ENCODE assay signal across 10 mouse cellular contexts in the genomic region with DNA sequence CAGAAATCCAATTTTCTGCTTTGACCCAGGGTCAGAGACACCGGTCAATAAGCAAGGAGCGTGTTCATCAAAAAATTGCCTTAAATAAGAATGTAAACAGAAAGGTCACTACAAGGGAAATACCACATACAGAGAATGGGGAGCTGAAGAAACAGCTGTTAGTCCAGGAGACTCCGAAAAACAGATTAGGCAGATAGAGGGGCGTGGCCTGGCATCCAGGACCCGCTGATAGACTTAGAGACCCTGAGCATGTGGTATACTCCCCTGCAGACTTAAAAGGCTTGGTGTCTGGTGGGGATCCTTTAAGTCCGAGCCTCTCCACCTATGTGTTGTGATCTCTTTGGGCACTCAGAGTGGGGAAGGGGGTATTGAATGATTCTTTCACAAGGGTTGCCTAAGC.
DNase-seq lines count a peak whose midpoint lies in the region; ATAC-seq and TF ChIP-seq lines count a peak whose summit lies in the region.
"Had no signal": no experiment of that assay in that cellular context is flagged by ENCODE, and none has a peak within 500 bp of the region (broad histone marks: within the 10 kb centered on the region; RNA-seq: fewer than 3 reads in every experiment).

No protein-coding gene starts in this region.

- H3K27me3 ChIP-seq in heart, embryonic 11.5 days (ENCODE audit: control insufficient read depth, insufficient read depth, low read length), result no peaks in the 10 kb centered on the region
- no peaks in the 10 kb centered on the region for H3K27me3 ChIP-seq in stomach, embryonic 14.5 days (ENCODE audit: control insufficient read depth, insufficient read depth, low read length)
- H3K27me3 ChIP-seq in stomach, postnatal 0 days (ENCODE audit: control insufficient read depth, insufficient read depth, low read length), result no peaks in the 10 kb centered on the region
- no peaks in the 10 kb centered on the region for H3K27me3 ChIP-seq in intestine, embryonic 15.5 days (replicated peaks)
- H3K27me3 ChIP-seq in thymus, adult 2 months (ENCODE audit: control insufficient read depth, insufficient read depth, low read length), result no peaks in the 10 kb centered on the region
- H3K27me3 ChIP-seq: Patski had no signal

- intact Hi-C loops in heart, postnatal 25 days (cut with DNase I), result no loop called here

- no peaks in the 10 kb centered on the region for H3K36me3 ChIP-seq in heart, embryonic 11.5 days (ENCODE audit: control insufficient read depth, insufficient read depth, low read length)
- H3K36me3 ChIP-seq in stomach, embryonic 14.5 days (ENCODE audit: control insufficient read depth, insufficient read depth, low read length), result no peaks in the 10 kb centered on the region
- no peaks in the 10 kb centered on the region for H3K36me3 ChIP-seq in stomach, postnatal 0 days (ENCODE audit: control insufficient read depth, insufficient read depth, low read length)
- H3K36me3 ChIP-seq in intestine, embryonic 15.5 days, result no peaks in the 10 kb centered on the region
- H3K36me3 ChIP-seq in thymus, adult 2 months (ENCODE audit: control insufficient read depth, insufficient read depth, low read length), result no peaks in the 10 kb centered on the region
- H3K36me3 ChIP-seq: neural tube, embryonic 13.5 days had no signal

- TF ChIP-seq CTCF in stomach, postnatal 0 days (IDR thresholded peaks at IDR 0.05; ENCODE audit: low read depth), result no peak
- TF ChIP-seq CTCF in thymus, adult 2 months (IDR thresholded peaks at IDR 0.05; ENCODE audit: borderline replicate concordance, control insufficient read depth, extremely low read depth, insufficient read depth, low read length, poor library complexity), result no peak

- WGBS in heart, embryonic 11.5 days (ENCODE audit: insufficient replicate concordance), result 41% methylated on average over 6 of the region's 6 CpGs
- 38% methylated on average over 6 of the region's 6 CpGs for WGBS in stomach, embryonic 14.5 days
- WGBS in stomach, postnatal 0 days, result 46% methylated on average over 6 of the region's 6 CpGs
- 42% methylated on average over 6 of the region's 6 CpGs for WGBS in intestine, embryonic 15.5 days
- 93% methylated on average over 6 of the region's 6 CpGs for WGBS in thymus, adult 2 months

- peaks cover 32% of the 10 kb centered on the region for H3K4me1 ChIP-seq in heart, embryonic 11.5 days (ENCODE audit: control insufficient read depth, insufficient read depth, low read length)
- H3K4me1 ChIP-seq in stomach, embryonic 14.5 days (ENCODE audit: control insufficient read depth, insufficient read depth, low read length), result peaks cover 19% of the 10 kb centered on the region
- H3K4me1 ChIP-seq in stomach, postnatal 0 days (replicated peaks; ENCODE audit: control insufficient read depth, insufficient read depth), result no peaks in the 10 kb centered on the region
- H3K4me1 ChIP-seq in intestine, embryonic 15.5 days (replicated peaks), result peaks cover 24% of the 10 kb centered on the region
- 0 out of 2 replicates have a peak, but pooled peaks cover 3% of the 10 kb centered on the region for H3K4me1 ChIP-seq in thymus, adult 2 months (replicated peaks; ENCODE audit: control insufficient read depth, insufficient read depth, low read length)

- peak overlapping the region; percentile 81 for H3K27ac ChIP-seq in heart, embryonic 11.5 days (ENCODE audit: low read depth, low read length)
- peak overlapping the region; percentile 74; the same call in 1 of the 2 replicates for H3K27ac ChIP-seq in stomach, embryonic 14.5 days (ENCODE audit: low read length)
- H3K27ac ChIP-seq in stomach, postnatal 0 days (replicated peaks), result no peak overlapping the region
- peak overlapping the region; percentile 45; the same call in 1 of the 2 replicates for H3K27ac ChIP-seq in intestine, embryonic 15.5 days
- no peak overlapping the region for H3K27ac ChIP-seq in thymus, adult 2 months (ENCODE audit: control insufficient read depth, insufficient read depth, low read length)
- H3K27ac ChIP-seq: neural tube, embryonic 13.5 days had no signal

- no peak for ATAC-seq in heart, embryonic 11.5 days (replicated peaks; ENCODE audit: insufficient number of reproducible peaks, low FRiP score, low TSS enrichment)
- no peak for ATAC-seq in stomach, embryonic 14.5 days (ENCODE audit: insufficient number of reproducible peaks, insufficient read depth, low FRiP score, low read depth)
- ATAC-seq in stomach, postnatal 0 days (ENCODE audit: low FRiP score, low TSS enrichment), result no peak
- ATAC-seq in intestine, embryonic 15.5 days, result 0 out of 2 replicates have a peak, but pooled peaks have one; percentile 34
- ATAC-seq: forebrain, postnatal 0 days had no signal

- no peak overlapping the region; the same call in 1 of the 2 replicates for H3K4me2 ChIP-seq in heart, embryonic 11.5 days
- H3K4me2 ChIP-seq in stomach, embryonic 14.5 days (replicated peaks; ENCODE audit: low read depth, low read length), result no peak overlapping the region
- H3K4me2 ChIP-seq in stomach, postnatal 0 days (replicated peaks; ENCODE audit: low read depth), result no peak overlapping the region
- no peak overlapping the region for H3K4me2 ChIP-seq in intestine, embryonic 15.5 days (replicated peaks)
- H3K4me2 ChIP-seq: neural tube, embryonic 13.5 days had no signal

- TF ChIP-seq POLR2A in thymus, adult 2 months (IDR thresholded peaks at IDR 0.05; ENCODE audit: control insufficient read depth, extremely low read depth, insufficient read depth, low read length, poor library complexity), result no peak

- no peak overlapping the region for H3K9ac ChIP-seq in heart, embryonic 11.5 days (ENCODE audit: low read depth, low read length)
- no peak overlapping the region for H3K9ac ChIP-seq in stomach, embryonic 14.5 days (replicated peaks; ENCODE audit: low read depth, low read length)
- no peak overlapping the region for H3K9ac ChIP-seq in stomach, postnatal 0 days (ENCODE audit: low read length)
- no peak overlapping the region for H3K9ac ChIP-seq in intestine, embryonic 15.5 days
- H3K9ac ChIP-seq: forebrain, postnatal 0 days; neural tube, embryonic 13.5 days had no signal

- H3K9me3 ChIP-seq in heart, embryonic 11.5 days (replicated peaks; ENCODE audit: control insufficient read depth, low read length), result no peaks in the 10 kb centered on the region
- H3K9me3 ChIP-seq in stomach, embryonic 14.5 days (ENCODE audit: control insufficient read depth, low read depth, low read length), result no peaks in the 10 kb centered on the region
- no peaks in the 10 kb centered on the region for H3K9me3 ChIP-seq in stomach, postnatal 0 days (ENCODE audit: control insufficient read depth, low read length)
- no peaks in the 10 kb centered on the region for H3K9me3 ChIP-seq in intestine, embryonic 15.5 days
- H3K9me3 ChIP-seq: neural tube, embryonic 13.5 days had no signal

- H3K4me3 ChIP-seq in heart, embryonic 11.5 days (ENCODE audit: low read depth, low read length), result no peak overlapping the region
- H3K4me3 ChIP-seq in stomach, embryonic 14.5 days (ENCODE audit: low read depth, low read length), result no peak overlapping the region
- H3K4me3 ChIP-seq in stomach, postnatal 0 days (ENCODE audit: low read depth, low read length), result no peak overlapping the region
- H3K4me3 ChIP-seq in intestine, embryonic 15.5 days (replicated peaks), result no peak overlapping the region
- no peak overlapping the region for H3K4me3 ChIP-seq in thymus, adult 2 months (ENCODE audit: control insufficient read depth, insufficient read depth, low read length)
- H3K4me3 ChIP-seq: neural tube, embryonic 13.5 days had no signal

- no peak for DNase-seq in heart, postnatal 25 days (ENCODE audit: low spot score)
- DNase-seq in stomach, postnatal 0 days (ENCODE audit: low spot score), result no peak
- DNase-seq in thymus, adult 2 months, result no peak
- no peak for DNase-seq in frontal cortex, postnatal 10 days (ENCODE audit: low spot score in 2 of 2)
- DNase-seq: forebrain, postnatal 0 days had no signal

- TF ChIP-seq EP300 in stomach, postnatal 0 days (optimal IDR thresholded peaks at IDR 0.05), result no peak

Comparison
In these comparisons a context has a peak if more than half of its experiments do, and no peak if none do; other contexts are left out.
1. H3K27ac ChIP-seq: peak in heart, embryonic 11.5 days (single experiment), stomach, embryonic 14.5 days (single experiment) and intestine, embryonic 15.5 days (single experiment); none in stomach, postnatal 0 days (single experiment) and thymus, adult 2 months (single experiment).